Mouse (Mus musculus) kidney, adult 9 months (tissue): ENCODE measurements around the gene Cxcl17.
A peak's percentile ranks its signal among the peaks of the same experiment; 100 is the strongest.

Experiments used
- DNase-seq: peaks from one replicate; pipeline ENCODE4 v3.0.0; 2022

Gene Cxcl17

DNA sequence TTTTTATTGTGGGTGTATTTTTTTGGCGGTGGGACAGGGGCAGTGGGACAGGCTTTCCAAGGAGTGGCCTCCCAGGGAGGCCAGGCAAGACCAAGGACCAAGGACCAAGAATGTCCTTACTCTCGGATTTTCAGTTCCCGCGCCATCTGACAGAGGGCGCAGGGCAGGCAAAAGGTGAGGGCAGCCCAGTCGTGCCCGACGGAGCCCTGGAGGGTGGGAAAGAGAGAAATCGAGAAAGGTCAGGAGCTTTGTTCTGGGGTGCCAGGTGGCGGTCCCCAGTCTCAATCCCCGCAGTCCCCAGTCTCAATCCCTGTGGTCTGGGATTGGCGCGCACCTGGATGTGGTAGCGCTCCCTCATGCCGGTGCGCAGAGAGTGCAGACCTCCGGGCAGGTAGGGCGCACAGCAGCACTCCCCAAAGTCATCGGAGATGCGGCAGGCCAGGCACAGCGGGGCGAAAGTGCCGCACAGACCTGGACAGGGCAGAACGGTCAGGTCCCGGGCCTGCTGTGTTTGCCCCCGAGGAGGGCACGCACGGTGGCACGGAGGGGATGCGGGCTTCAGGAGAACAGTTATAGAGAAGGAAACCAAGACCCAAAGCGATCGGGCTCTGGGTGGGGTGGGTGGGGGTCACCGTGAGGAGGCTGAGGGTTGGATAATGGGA, 44.9 kb downstream of the Cxcl17 start:
- peak; percentile 54 for DNase-seq

- no peak for DNase-seq
Observed at GRCm38 (mm10) chr7:25365937-25366625, 46.6 kb downstream of the Cxcl17 start.

GRCm38 (mm10) chr7:25363632-25364031, 49.1 kb downstream of the Cxcl17 start:
- DNase-seq: no peak

GRCm38 (mm10) chr7:25363151-25363550, 49.5 kb downstream of the Cxcl17 start:
- DNase-seq: no peak

GRCm38 (mm10) chr7:25358721-25359206, 53.9 kb downstream of the Cxcl17 start:
- no peak for DNase-seq
